Mouse (Mus musculus) lung, postnatal 0 days (tissue): ENCODE data around the gene B830017H08Rik. TPM values are rescaled to one million over a fixed set of nuclear protein-coding genes. Genes with fewer than 3 reads are reported as not detected.
A peak's percentile ranks its signal among the peaks of the same experiment; 100 is the strongest.

Source experiments
- ATAC-seq: fragments of 200-750 bp; cut with Nextera tagmentation; 2 replicates; pipeline ENCODE4 v1.8.0; 2017; ENCODE audit warnings: moderate library complexity
- DNase-seq: peaks from one replicate; pipeline ENCODE4 v3.0.0-alpha.2; 2016; ENCODE audit warnings: low spot score
- H3K27ac ChIP-seq: fragments of 300-500 bp; sonication (generic); 2 replicates; pipeline ENCODE4 v1.5.1; 2014; ENCODE audit warnings: antibody characterized with exemption, mild to moderate bottlenecking, low read length, mixed read lengths
- H3K27me3 ChIP-seq: fragments of 300-500 bp; sonication (generic); replicated peaks from 2 replicates; pipeline ENCODE4 v1.6.1; 2014; ENCODE audit warnings: low read length, mixed read lengths; ENCODE audit not compliant: insufficient read depth
- H3K36me3 ChIP-seq: fragments of 300-500 bp; sonication (generic); 2 replicates; pipeline ENCODE4 v1.6.1; 2014; ENCODE audit warnings: low read length, mixed read lengths; ENCODE audit not compliant: insufficient read depth
- H3K4me1 ChIP-seq: fragments of 300-500 bp; sonication (generic); 2 replicates; pipeline ENCODE4 v1.6.1; 2014; ENCODE audit warnings: antibody characterized with exemption, low read depth, low read length, mixed read lengths; ENCODE audit not compliant: insufficient read depth
- H3K4me2 ChIP-seq: fragments of 300-500 bp; sonication (generic); replicated peaks from 2 replicates; pipeline ENCODE4 v1.6.1; 2014; ENCODE audit warnings: low read depth, mild to moderate bottlenecking, low read length, moderate library complexity, mixed read lengths
- H3K4me3 ChIP-seq: fragments of 300-500 bp; sonication (generic); 2 replicates; pipeline ENCODE4 v1.5.1; 2014; ENCODE audit warnings: low read depth, low read length
- H3K9ac ChIP-seq: fragments of 300-500 bp; sonication (generic); replicated peaks from 2 replicates; pipeline ENCODE4 v1.6.1; 2014; ENCODE audit warnings: low read depth, mild to moderate bottlenecking
- H3K9me3 ChIP-seq: fragments of 300-500 bp; sonication (generic); 2 replicates; pipeline ENCODE4 v1.6.1; 2016; ENCODE audit warnings: low read length, mixed read lengths
- CTCF ChIP-seq: IDR thresholded peaks from 2 replicates; pipeline ENCODE4 v1.5.1; 2016; ENCODE audit warnings: antibody characterized with exemption, mild to moderate bottlenecking
- EP300 ChIP-seq: IDR thresholded peaks from 2 replicates; pipeline ENCODE4 v1.6.1; 2016; ENCODE audit warnings: antibody characterized with exemption, mild to moderate bottlenecking, control low read depth
- WGBS: fragments of 180-500 bp; shearing (Covaris S2); extraction: QIAGEN DNeasy Blood & Tissue Kit; methylation state at CpG from one replicate; pipeline ENCODE4 v1.1.7; 2014; 5-methylcytosine and 5-hydroxymethylcytosine counted together
- polyA plus RNA-seq: library from polyadenylated mRNA; unstranded; fragments of >200 nt; fragmentation: Nextera tagmentation; extraction: Ambion mirVana; gene quantifications from 2 replicates; pipeline ENCODE4 v1.2.1, GENCODE M21; 2015

The B830017H08Rik gene
- polyA plus RNA-seq, 1 experiment from 2014 or later = not detected

DNA sequence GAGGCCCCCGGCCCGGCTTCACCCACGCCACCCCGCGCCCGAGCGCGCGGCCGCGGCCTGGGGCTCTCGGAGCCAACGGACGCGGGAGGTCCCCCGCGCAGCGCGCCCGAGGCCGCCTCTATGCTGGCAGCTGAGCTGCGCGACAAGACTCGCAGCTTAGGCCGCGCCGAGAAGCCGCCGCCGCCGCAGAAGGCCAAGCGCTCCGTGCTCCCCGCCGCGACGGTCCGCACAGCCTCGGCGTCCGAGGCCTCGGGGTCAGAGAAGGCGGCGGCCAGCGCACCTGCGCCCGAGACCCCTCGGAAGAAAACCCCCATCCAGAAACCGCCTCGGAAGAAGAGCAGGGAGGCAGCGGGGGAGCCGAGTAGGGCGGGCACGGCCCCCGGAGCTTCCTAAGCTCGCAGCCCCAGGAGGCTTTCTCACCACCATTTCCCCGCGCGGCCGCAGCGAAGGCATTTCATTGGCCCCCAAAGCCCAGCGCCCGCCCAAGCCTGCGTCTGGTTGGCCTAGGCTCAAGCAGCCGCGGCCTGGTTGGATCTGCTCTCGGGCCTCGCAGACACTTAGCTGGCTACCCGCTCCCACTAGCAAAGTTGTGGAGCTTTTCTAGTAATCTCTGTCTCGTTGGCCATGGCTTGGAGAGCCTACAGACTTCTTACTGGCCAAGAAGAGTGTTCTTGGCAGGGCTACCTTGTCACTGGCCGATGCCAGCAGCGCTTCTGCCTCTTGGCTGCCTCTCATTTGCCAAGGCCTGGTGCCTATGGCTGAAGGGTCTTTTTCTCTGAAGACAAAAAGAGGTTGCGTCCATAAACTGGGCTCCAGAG is 25.5 kb upstream of the B830017H08Rik start:
- TF ChIP-seq EP300 (no peak), CTCF (no peak)
- Histone ChIP-seq H3K36me3 (no peaks in the 10 kb centered on the region), H3K9ac (0 out of 2 replicates have a peak overlapping the region, but pooled peaks have one; percentile 19), H3K27ac (no peak overlapping the region), H3K4me2 (peak overlapping the region; percentile 76), H3K4me3 (peak overlapping the region; percentile 33), H3K4me1 (peaks cover 32% of the 10 kb centered on the region), H3K27me3 (peaks cover 25% of the 10 kb centered on the region; the same call in 1 of the 2 replicates), H3K9me3 (no peaks in the 10 kb centered on the region)
- DNase-seq (peak; percentile 84), ATAC-seq (peak; percentile 77)
- WGBS = 10% methylated on average over 32 of the region's 73 CpGs

DNA sequence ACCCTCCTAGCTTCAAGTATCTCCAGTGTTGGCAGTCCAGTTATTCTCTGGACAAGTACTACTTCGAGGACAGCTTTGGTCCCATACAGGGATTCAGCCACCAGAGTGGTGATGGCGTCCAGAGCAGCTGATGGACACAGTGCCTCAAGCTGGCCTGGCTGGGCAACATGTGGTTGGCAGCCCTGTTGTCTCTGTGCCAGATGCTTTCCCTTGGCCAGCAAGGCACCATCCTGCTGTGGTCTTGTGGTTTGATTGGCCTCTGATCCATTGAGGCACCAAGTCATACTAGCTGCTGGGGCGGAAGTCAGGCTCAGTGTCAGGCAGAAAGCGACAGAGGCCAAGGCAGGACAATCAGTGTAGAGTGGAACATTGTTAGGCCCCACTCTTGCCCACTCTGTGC is 23.8 kb upstream of the B830017H08Rik start:
- H3K4me3 ChIP-seq = no peak overlapping the region
- no peaks in the 10 kb centered on the region for H3K36me3 ChIP-seq
- peaks cover 13% of the 10 kb centered on the region; the same call in 1 of the 2 replicates for H3K27me3 ChIP-seq
- H3K9me3 ChIP-seq = no peaks in the 10 kb centered on the region
- H3K4me2 ChIP-seq = no peak overlapping the region
- no peak for DNase-seq
- TF ChIP-seq EP300 (no peak), CTCF (no peak)
- H3K4me1 ChIP-seq = peaks cover 24% of the 10 kb centered on the region
- H3K27ac ChIP-seq = no peak overlapping the region
- no peak for ATAC-seq
- H3K9ac ChIP-seq = no peak overlapping the region
- 71% methylated on average over 4 of the region's 4 CpGs for WGBS

DNA sequence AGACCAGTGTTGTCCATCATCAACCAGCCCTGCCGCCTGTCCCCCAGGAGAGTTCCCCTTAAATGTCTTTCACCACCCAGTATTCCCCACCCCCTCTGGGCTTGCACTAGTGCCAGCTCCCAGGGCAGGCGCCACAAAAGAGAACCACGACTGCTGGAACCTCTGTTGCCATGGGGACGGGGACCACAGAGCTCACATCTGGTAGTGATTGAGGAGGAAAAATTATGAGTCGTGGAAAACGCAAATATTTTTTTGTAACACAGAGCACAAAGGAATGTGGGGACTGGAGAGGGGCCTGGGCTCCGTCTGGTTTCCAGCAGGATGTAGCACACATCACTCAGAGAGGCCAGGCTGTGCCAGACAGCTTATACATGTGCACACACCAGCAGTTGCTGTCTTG is 23.2 kb upstream of the B830017H08Rik start:
- Histone ChIP-seq H3K4me1 (peaks cover 18% of the 10 kb centered on the region), H3K36me3 (no peaks in the 10 kb centered on the region), H3K9ac (no peak overlapping the region), H3K9me3 (no peaks in the 10 kb centered on the region), H3K4me2 (no peak overlapping the region), H3K4me3 (no peak overlapping the region), H3K27ac (no peak overlapping the region), H3K27me3 (peaks cover 10% of the 10 kb centered on the region; the same call in 1 of the 2 replicates)
- TF ChIP-seq EP300 (no peak), CTCF (no peak)
- ATAC-seq (peak; percentile 44), DNase-seq (peak; percentile 72)
- 16% methylated on average over 7 of the region's 7 CpGs for WGBS

DNA sequence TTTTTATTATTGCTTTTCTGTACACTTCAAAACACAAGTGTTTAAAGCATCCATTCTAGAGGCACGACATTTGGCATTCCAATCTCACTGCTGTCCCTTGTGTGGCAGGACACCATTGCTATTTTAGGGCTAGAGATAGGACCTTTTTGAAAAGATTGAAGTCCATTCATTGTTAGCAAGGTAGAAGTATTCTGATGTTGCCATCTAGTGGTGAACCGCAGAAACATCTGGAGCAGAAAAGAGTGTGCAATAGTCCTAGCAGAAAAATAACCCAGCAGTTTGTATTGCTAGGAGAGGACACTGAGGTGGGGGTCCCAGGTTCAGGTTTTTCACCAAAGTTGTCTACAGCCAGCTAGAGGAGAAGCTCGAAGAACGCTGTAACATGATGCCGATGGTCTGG is 20.8 kb upstream of the B830017H08Rik start:
- peak; percentile 89 for TF ChIP-seq CTCF
- no peak for TF ChIP-seq EP300
- Histone ChIP-seq H3K9me3 (no peaks in the 10 kb centered on the region), H3K36me3 (no peaks in the 10 kb centered on the region), H3K9ac (no peak overlapping the region), H3K4me2 (no peak overlapping the region), H3K27me3 (peaks cover 3% of the 10 kb centered on the region; the same call in 1 of the 2 replicates), H3K4me1 (peaks cover 12% of the 10 kb centered on the region), H3K27ac (no peak overlapping the region), H3K4me3 (no peak overlapping the region)
- 5% methylated on average over 5 of the region's 5 CpGs for WGBS
- ATAC-seq (no peak), DNase-seq (peak; percentile 81)

DNA sequence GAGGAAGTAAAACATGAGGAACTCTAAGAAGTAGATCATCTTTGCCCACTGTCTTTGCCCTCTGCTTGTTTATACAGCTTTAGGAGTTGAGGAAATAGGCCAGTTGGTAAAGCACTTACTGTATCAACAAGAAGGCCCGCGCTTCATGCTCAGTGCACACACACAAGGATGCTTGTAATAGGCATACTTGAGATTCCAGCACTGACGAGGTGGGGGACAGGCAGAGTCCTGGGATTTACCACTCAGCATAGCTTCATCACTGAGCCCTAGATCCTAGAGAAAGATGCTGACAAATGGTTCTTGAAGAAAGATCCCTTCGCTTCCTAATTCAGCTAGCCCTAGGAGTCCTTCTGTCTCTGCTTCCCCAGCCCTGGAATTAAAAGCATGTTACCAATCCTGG is 19.7 kb upstream of the B830017H08Rik start:
- DNase-seq = no peak
- TF ChIP-seq EP300 = no peak
- TF ChIP-seq CTCF = no peak
- Histone ChIP-seq H3K9ac (no peak overlapping the region), H3K4me1 (peaks cover 4% of the 10 kb centered on the region; the same call in 1 of the 2 replicates), H3K4me2 (no peak overlapping the region), H3K36me3 (no peaks in the 10 kb centered on the region), H3K4me3 (no peak overlapping the region), H3K27ac (no peak overlapping the region), H3K9me3 (no peaks in the 10 kb centered on the region), H3K27me3 (0 out of 2 replicates have a peak, but pooled peaks cover 3% of the 10 kb centered on the region)
- WGBS = 36% methylated on average over 4 of the region's 4 CpGs
- ATAC-seq = no peak

DNA sequence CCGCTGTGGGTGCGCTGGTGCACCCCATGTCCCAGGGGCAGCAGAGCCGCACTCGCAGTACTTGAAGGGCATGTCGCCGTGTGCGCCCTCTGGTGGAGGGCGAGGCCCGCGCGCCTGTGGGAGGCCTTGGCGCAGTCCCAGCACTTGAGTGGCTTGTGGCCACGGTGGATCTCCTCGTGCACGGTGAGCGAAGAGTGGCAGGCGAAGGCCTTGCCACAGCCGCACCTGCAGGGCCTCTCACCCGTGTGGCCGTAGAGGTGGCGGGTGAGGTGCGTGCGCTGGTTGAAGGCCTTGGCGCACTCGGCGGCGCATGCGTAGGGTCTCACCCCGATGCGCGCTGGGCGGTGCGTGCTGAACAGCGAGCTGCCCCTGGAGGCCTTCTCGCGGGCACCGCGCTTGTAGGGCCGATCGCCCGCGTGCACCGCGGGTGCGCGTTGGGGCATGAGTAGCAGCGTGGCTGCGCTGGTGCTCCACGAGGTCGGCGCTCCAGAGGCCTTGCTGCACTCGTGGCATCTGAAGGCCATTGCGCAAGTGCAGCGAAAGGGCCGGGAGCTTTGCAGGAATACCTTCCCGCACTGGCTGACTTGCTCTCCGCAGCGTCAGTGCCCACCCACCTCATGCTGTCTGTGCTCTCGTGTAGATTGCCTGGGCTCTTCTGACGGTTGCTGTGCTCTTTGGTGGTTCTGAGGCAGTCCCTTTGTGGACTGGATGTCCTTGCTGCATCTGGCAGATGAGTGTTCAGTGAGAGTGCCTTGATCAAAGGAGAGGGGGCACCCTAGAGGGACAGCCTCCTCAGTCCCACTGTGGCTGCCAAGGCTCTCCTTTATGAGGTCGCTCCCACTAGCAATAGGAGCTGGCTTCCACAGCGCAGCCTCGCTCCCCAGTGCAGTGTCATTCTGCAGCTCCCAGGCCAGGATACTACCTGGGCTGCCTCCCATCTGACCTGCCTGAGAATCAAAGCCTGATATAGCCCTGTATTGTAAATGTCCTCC is 17.2 kb upstream of the B830017H08Rik start:
- Histone ChIP-seq H3K9me3 (no peaks in the 10 kb centered on the region), H3K36me3 (no peaks in the 10 kb centered on the region), H3K4me3 (peak overlapping the region; percentile 35), H3K27me3 (0 out of 2 replicates have a peak, but pooled peaks cover 3% of the 10 kb centered on the region), H3K4me2 (peak overlapping the region; percentile 74), H3K9ac (no peak overlapping the region), H3K27ac (no peak overlapping the region), H3K4me1 (peaks cover 4% of the 10 kb centered on the region; the same call in 1 of the 2 replicates)
- ATAC-seq (peak; percentile 78), DNase-seq (peak; percentile 82)
- 4% methylated on average over 55 of the region's 63 CpGs for WGBS
- TF ChIP-seq EP300 = no peak
- TF ChIP-seq CTCF = peak; percentile 97
